Comparison of ENCODE assay signal across 7 mouse cellular contexts in genomic region chr7:80689221-80689591, GRCm38 (mm10). TPM values are rescaled to one million over a fixed set of nuclear protein-coding genes. Genes with fewer than 3 reads are reported as not detected.
DNase-seq lines count a peak whose midpoint lies in the region; ATAC-seq lines count a peak whose summit lies in the region.

No protein-coding gene starts in this region.

- peak overlapping the region; percentile 81 for H3K4me2 ChIP-seq in embryonic facial prominence, embryonic 12.5 days (replicated peaks)
- peak overlapping the region; percentile 99 for H3K4me2 ChIP-seq in liver, embryonic 16.5 days (ENCODE audit: low read depth, low read length)
- H3K4me2 ChIP-seq in stomach, embryonic 16.5 days (ENCODE audit: low read depth, low read length), result peak overlapping the region; percentile 85

- no peak for ATAC-seq in embryonic facial prominence, embryonic 12.5 days (ENCODE audit: insufficient number of reproducible peaks, insufficient read depth, low FRiP score, low TSS enrichment)
- ATAC-seq in liver, embryonic 16.5 days (ENCODE audit: low read depth), result no peak
- ATAC-seq in stomach, embryonic 16.5 days (ENCODE audit: insufficient read depth, low FRiP score), result no peak

- H3K27me3 ChIP-seq in embryonic facial prominence, embryonic 12.5 days, result no peaks in the 10 kb centered on the region
- H3K27me3 ChIP-seq in liver, embryonic 16.5 days (ENCODE audit: control insufficient read depth, insufficient read depth, low read depth, low read length), result no peaks in the 10 kb centered on the region
- no peaks in the 10 kb centered on the region for H3K27me3 ChIP-seq in stomach, embryonic 16.5 days (ENCODE audit: control insufficient read depth, insufficient read depth, low read length)

- 24% methylated on average over 10 of the region's 10 CpGs for WGBS in embryonic facial prominence, embryonic 12.5 days
- whole genome bisulfite sequencing in liver, embryonic 16.5 days (ENCODE audit: insufficient replicate concordance), result 31% methylated on average over 10 of the region's 10 CpGs
- WGBS in stomach, embryonic 16.5 days, result 26% methylated on average over 10 of the region's 10 CpGs

- peak overlapping the region; percentile 81 for H3K4me3 ChIP-seq in embryonic facial prominence, embryonic 12.5 days
- peak overlapping the region; percentile 83 for H3K4me3 ChIP-seq in liver, embryonic 16.5 days (ENCODE audit: low read depth, low read length)
- peak overlapping the region; percentile 86 for H3K4me3 ChIP-seq in stomach, embryonic 16.5 days (replicated peaks; ENCODE audit: low read length)

- H3K9ac ChIP-seq in embryonic facial prominence, embryonic 12.5 days, result peak overlapping the region; percentile 96
- peak overlapping the region; percentile 86 for H3K9ac ChIP-seq in liver, embryonic 16.5 days (ENCODE audit: low read depth, low read length)
- H3K9ac ChIP-seq in stomach, embryonic 16.5 days (ENCODE audit: low read length), result peak overlapping the region; percentile 98

- peak overlapping the region; percentile 93 for H3K27ac ChIP-seq in embryonic facial prominence, embryonic 12.5 days
- H3K27ac ChIP-seq in liver, embryonic 16.5 days (ENCODE audit: low read length), result peak overlapping the region; percentile 88
- H3K27ac ChIP-seq in stomach, embryonic 16.5 days (ENCODE audit: low read length), result peak overlapping the region; percentile 96

- H3K4me1 ChIP-seq in embryonic facial prominence, embryonic 12.5 days, result peaks cover 3% of the 10 kb centered on the region; the same call in 1 of the 2 replicates
- H3K4me1 ChIP-seq in liver, embryonic 16.5 days (ENCODE audit: control insufficient read depth, low read depth, low read length), result peaks cover 15% of the 10 kb centered on the region
- peaks cover 16% of the 10 kb centered on the region for H3K4me1 ChIP-seq in stomach, embryonic 16.5 days (ENCODE audit: control insufficient read depth, insufficient read depth, low read length)

- H3K36me3 ChIP-seq in embryonic facial prominence, embryonic 12.5 days, result no peaks in the 10 kb centered on the region
- no peaks in the 10 kb centered on the region for H3K36me3 ChIP-seq in liver, embryonic 16.5 days (ENCODE audit: control insufficient read depth, insufficient read depth)
- H3K36me3 ChIP-seq in stomach, embryonic 16.5 days (ENCODE audit: control insufficient read depth, insufficient read depth, low read length), result no peaks in the 10 kb centered on the region

- no peaks in the 10 kb centered on the region for H3K9me3 ChIP-seq in embryonic facial prominence, embryonic 12.5 days
- no peaks in the 10 kb centered on the region for H3K9me3 ChIP-seq in liver, embryonic 16.5 days (replicated peaks; ENCODE audit: control insufficient read depth, low read length)
- no peaks in the 10 kb centered on the region for H3K9me3 ChIP-seq in stomach, embryonic 16.5 days (replicated peaks; ENCODE audit: control insufficient read depth, low read length)

- peak; percentile 32 for DNase-seq in urinary bladder, postnatal 14 days (ENCODE audit: low spot score)
- DNase-seq in urinary bladder, postnatal 25 days (ENCODE audit: low spot score), result no peak
- DNase-seq in heart, postnatal 4 days, result peak; percentile 27
- no peak for DNase-seq in cerebellum, postnatal 25 days

RNA-seq across cellular contexts. Expression of gene Crtc3, which starts 0.5 kb away (rescaled TPM):
- polyA plus RNA-seq in embryonic facial prominence, embryonic 12.5 days (2016; fragmentation: Nextera tagmentation; extraction: Ambion mirVana), result 25.0 and 29.2 TPM in 2 replicates
- total RNA-seq in heart, postnatal 4 days (2021), result 10 to 100 TPM; 19.5 to 20.3 TPM
- 3.7 and 4.3 TPM in 2 replicates for polyA plus RNA-seq in liver, embryonic 16.5 days (2015; fragmentation: Nextera tagmentation; extraction: Ambion mirVana)
- 15.6 and 19.1 TPM in 2 replicates for polyA plus RNA-seq in stomach, embryonic 16.5 days (2015; fragmentation: Nextera tagmentation; extraction: Ambion mirVana)

Comparison
In these comparisons a context has a peak if more than half of its experiments do, and no peak if none do; other contexts are left out.
1. DNase-seq: peak in urinary bladder, postnatal 14 days (single experiment) and heart, postnatal 4 days (single experiment); none in urinary bladder, postnatal 25 days (single experiment) and cerebellum, postnatal 25 days (0 of 2).
2. Peak in every context shown above with its lines, with median percentiles within 50 percentile points of each other: H3K27ac ChIP-seq, H3K4me2 ChIP-seq, H3K4me3 ChIP-seq and H3K9ac ChIP-seq.